Mouse (Mus musculus) CH12.LX (cell line): ENCODE measurements around the gene Rapgef6.
A peak's percentile ranks its signal among the peaks of the same experiment; 100 is the strongest.

Source experiments
- CHD2 ChIP-seq: IDR thresholded peaks from 2 replicates; pipeline ENCODE4 v1.6.1; 2011; ENCODE audit warnings: low read length, improper control_type of control experiment
- CTCF ChIP-seq, 2 experiments: IDR thresholded peaks in 1 of 2; conservative IDR thresholded peaks in 1 of 2; 2 replicates each; pipeline ENCODE4 v1.5.1; 2011 to 2012; ENCODE audit warnings: low read depth in 2 of 2, low read length in 2 of 2, improper control_type of control experiment in 1 of 2, inconsistent platforms in 1 of 2, mild to moderate bottlenecking in 1 of 2, moderate library complexity in 1 of 2
- USF1 ChIP-seq: IDR thresholded peaks from 2 replicates; pipeline ENCODE4 v1.6.1; 2014; ENCODE audit warnings: low read depth, mild to moderate bottlenecking, inconsistent platforms, low read length, improper control_type of control experiment

DNA sequence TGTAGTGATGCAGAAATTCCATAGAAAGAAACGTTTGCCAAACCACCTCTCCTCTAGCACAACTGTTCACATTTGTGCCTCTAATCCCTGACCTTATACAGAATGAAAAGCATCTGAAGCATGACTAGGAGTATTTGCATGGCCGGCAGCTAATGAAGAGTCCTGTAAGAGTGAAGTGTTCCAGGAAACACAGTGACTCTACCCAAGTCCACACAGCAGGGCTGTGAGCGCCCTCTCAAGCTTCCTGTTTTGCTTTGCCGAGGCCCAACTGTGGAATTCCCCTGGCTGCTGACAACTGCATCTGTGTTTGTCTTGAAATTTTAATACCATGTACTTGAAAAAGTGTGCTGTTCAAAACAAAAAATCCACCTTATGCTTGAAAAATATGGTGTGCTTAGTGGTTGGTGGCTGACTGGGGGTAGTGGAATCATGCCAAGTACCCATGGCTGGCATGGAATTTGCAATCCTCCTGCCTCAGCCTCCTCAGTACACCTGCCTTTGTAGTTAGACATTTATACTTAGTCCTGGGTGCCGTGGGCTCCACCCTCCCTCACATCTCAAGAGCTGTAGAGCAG is 204.8 kb downstream of the Rapgef6 start:
- TF ChIP-seq USF1 (no peak), CTCF (conservative IDR thresholded peaks at IDR 0.05 in 1 of 2, IDR thresholded peaks at IDR 0.05 in 1 of 2; ENCODE audit: low read depth in 2 of 2, low read length in 2 of 2) (peak in 1 of 2 experiments; percentile 64; a peak in 2 of 4 replicates), CHD2 (peak; percentile 48; the same call in 1 of the 2 replicates)
